Mouse (Mus musculus) layer of hippocampus, adult 18-20 months (tissue): ENCODE data around the gene Bicd2. TPM values are rescaled to one million over a fixed set of nuclear protein-coding genes. Genes with fewer than 3 reads are reported as not detected.
"Not testable (repeated sequence)": the region's sequence is repeated elsewhere in the genome, so short reads cannot be mapped to it uniquely, and the experiment has no call there.

Experiments
- DNase-seq, 2 experiments: peaks; one replicate each; pipeline ENCODE4 v3.0.0; 2022; ENCODE audit warnings: low spot score in 2 of 2
- total RNA-seq, 2 experiments: library from RNA; stranded (reverse); gene quantifications; 2 replicates each; pipeline ENCODE4 v1.2.3; 2021

The Bicd2 gene
- total RNA-seq, 2 experiments from 2014 or later: 53.4 to 54.2 TPM

GRCm38 (mm10) chr13:49357367-49358026, 16.1 kb downstream of the Bicd2 start:
- DNase-seq: no peak

- no peak for DNase-seq
Measured at GRCm38 (mm10) chr13:49358184-49358583, 16.8 kb downstream of the Bicd2 start.

GRCm38 (mm10) chr13:49360906-49361406, 19.6 kb downstream of the Bicd2 start:
- no peak for DNase-seq

- DNase-seq: no peak
Measured at GRCm38 (mm10) chr13:49362364-49362763, 21.0 kb downstream of the Bicd2 start.

GRCm38 (mm10) chr13:49362804-49363203, 21.4 kb downstream of the Bicd2 start:
- DNase-seq: no peak

- no peak for DNase-seq
Measured at GRCm38 (mm10) chr13:49364716-49365115, 23.3 kb downstream of the Bicd2 start.

GRCm38 (mm10) chr13:49367657-49368440, 26.5 kb downstream of the Bicd2 start:
- DNase-seq: no peak

- DNase-seq: no peak
Measured at GRCm38 (mm10) chr13:49369404-49369803, 28.0 kb downstream of the Bicd2 start.

- DNase-seq: not testable (repeated sequence)
Measured at GRCm38 (mm10) chr13:49370216-49370615, 28.8 kb downstream of the Bicd2 start.

- DNase-seq: not testable (repeated sequence)
Measured at GRCm38 (mm10) chr13:49370916-49371315, 29.5 kb downstream of the Bicd2 start.

GRCm38 (mm10) chr13:49371428-49371899, 30.1 kb downstream of the Bicd2 start:
- peak; percentile 59 to 66 for DNase-seq

GRCm38 (mm10) chr13:49372370-49373060, 31.1 kb downstream of the Bicd2 start:
- DNase-seq: peak in 1 of 2 experiments; percentile 55

GRCm38 (mm10) chr13:49374304-49374703, 32.9 kb downstream of the Bicd2 start:
- DNase-seq: no peak

- no peak for DNase-seq
Measured at GRCm38 (mm10) chr13:49374730-49375129, 33.3 kb downstream of the Bicd2 start.

GRCm38 (mm10) chr13:49377608-49378007, 36.2 kb downstream of the Bicd2 start:
- no peak for DNase-seq

GRCm38 (mm10) chr13:49379301-49379700, 37.9 kb downstream of the Bicd2 start:
- no peak for DNase-seq

- DNase-seq: peak; percentile 59 to 82
Measured at GRCm38 (mm10) chr13:49381230-49381629, 39.8 kb downstream of the Bicd2 start.

- DNase-seq: no peak
Measured at GRCm38 (mm10) chr13:49382997-49383396, 41.6 kb downstream of the Bicd2 start.

GRCm38 (mm10) chr13:49384751-49385463, 43.5 kb downstream of the Bicd2 start:
- no peak for DNase-seq

- DNase-seq: peak in 1 of 2 experiments; percentile 41
Measured at GRCm38 (mm10) chr13:49391374-49391773, 50.0 kb downstream of the Bicd2 start.

- no peak for DNase-seq
Measured at GRCm38 (mm10) chr13:49393579-49393978, 52.2 kb downstream of the Bicd2 start.
